Mouse (Mus musculus): ENCODE results near the gene Rbfox1. TPM values are rescaled to one million over a fixed set of nuclear protein-coding genes. Genes with fewer than 3 reads are reported as not detected.

The Rbfox1 gene
- total and polyA plus RNA-seq, 3 experiments, result not detected

GRCm38 (mm10) chr16:7136971-7137370, 1251.8 kb downstream of the Rbfox1 start:
- Histone ChIP-seq H3K4me3 (ENCODE audit: control insufficient read depth in 1 of 2, insufficient read depth in 1 of 2, low read depth in 2 of 2, low read length in 2 of 2) (no peak overlapping the region), H3K27me3 (ENCODE audit: control insufficient read depth in 1 of 2, insufficient read depth in 2 of 2, low read length in 2 of 2) (no peaks in the 10 kb centered on the region), H3K79me2 (ENCODE audit: control insufficient read depth, insufficient read depth, low read length, poor library complexity) (no peaks in the 10 kb centered on the region), H3K36me3 (ENCODE audit: control insufficient read depth in 1 of 2, insufficient read depth in 2 of 2, low read length in 2 of 2) (no peaks in the 10 kb centered on the region), H3K9me3 (replicated peaks; ENCODE audit: insufficient read depth, low read length) (no peaks in the 10 kb centered on the region), H3K27ac (ENCODE audit: control insufficient read depth, low read depth, low read length) (no peak overlapping the region), H3K9ac (ENCODE audit: control insufficient read depth, low read depth, low read length, poor library complexity, severe bottlenecking) (no peak overlapping the region), H3K4me1 (ENCODE audit: control insufficient read depth in 1 of 2, insufficient read depth in 2 of 2, low read length in 2 of 2) (no peaks in the 10 kb centered on the region)
- DNase-seq (ENCODE audit: low read depth, low spot score), result no peak
- TF ChIP-seq CHD1 (IDR thresholded peaks at IDR 0.05; ENCODE audit: low read depth, low read length), result no peak
- TF ChIP-seq POLR2A (IDR thresholded peaks at IDR 0.05; ENCODE audit: control insufficient read depth in 1 of 2, insufficient read depth in 1 of 2, low read depth in 1 of 2, low read length in 2 of 2, poor library complexity in 1 of 2), result no peak
- no peak for TF ChIP-seq SMC3 (IDR thresholded peaks at IDR 0.05; ENCODE audit: low read depth, low read length)

DNA sequence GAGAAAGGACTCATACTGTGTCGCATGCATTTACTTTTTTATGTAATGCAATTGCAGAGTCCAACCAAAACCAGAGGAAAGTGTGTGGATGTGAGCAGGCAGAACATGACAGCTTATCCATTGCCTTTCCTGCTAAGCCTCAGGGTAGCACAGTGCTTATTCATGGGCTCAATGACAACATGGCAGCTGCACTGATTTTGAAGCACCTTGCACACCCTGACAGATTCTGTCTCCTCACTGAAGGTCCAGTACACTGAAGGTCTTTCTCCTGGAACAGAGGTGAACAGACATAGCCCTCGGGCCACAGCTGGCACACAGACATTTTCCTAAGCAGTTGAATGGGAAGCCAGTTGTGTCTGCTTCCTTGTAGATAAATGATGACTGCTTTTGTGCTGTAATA, 1254.3 kb downstream of the Rbfox1 start:
- Histone ChIP-seq H3K4me3 (ENCODE audit: control insufficient read depth in 1 of 2, insufficient read depth in 1 of 2, low read depth in 2 of 2, low read length in 2 of 2) (no peak overlapping the region), H3K79me2 (ENCODE audit: control insufficient read depth, insufficient read depth, low read length, poor library complexity) (no peaks in the 10 kb centered on the region), H3K27ac (ENCODE audit: control insufficient read depth, low read depth, low read length) (no peak overlapping the region), H3K9me3 (replicated peaks; ENCODE audit: insufficient read depth, low read length) (no peaks in the 10 kb centered on the region), H3K27me3 (ENCODE audit: control insufficient read depth in 1 of 2, insufficient read depth in 2 of 2, low read length in 2 of 2) (no peaks in the 10 kb centered on the region), H3K4me1 (ENCODE audit: control insufficient read depth in 1 of 2, insufficient read depth in 2 of 2, low read length in 2 of 2) (no peaks in the 10 kb centered on the region), H3K36me3 (ENCODE audit: control insufficient read depth in 1 of 2, insufficient read depth in 2 of 2, low read length in 2 of 2) (no peaks in the 10 kb centered on the region), H3K9ac (ENCODE audit: control insufficient read depth, low read depth, low read length, poor library complexity, severe bottlenecking) (no peak overlapping the region)
- TF ChIP-seq HCFC1 (IDR thresholded peaks at IDR 0.05; ENCODE audit: low read depth, low read length), result no peak
- no peak for TF ChIP-seq RAD21 (IDR thresholded peaks at IDR 0.05; ENCODE audit: low read depth, low read length)
- TF ChIP-seq MXI1 (IDR thresholded peaks at IDR 0.05; ENCODE audit: low read depth, low read length), result no peak
- no peak for TF ChIP-seq GATA1 (IDR thresholded peaks at IDR 0.05; ENCODE audit: low read depth, low read length)
- DNase-seq (ENCODE audit: low read depth, low spot score), result no peak

GRCm38 (mm10) chr16:7140909-7141308, 1255.8 kb downstream of the Rbfox1 start:
- Histone ChIP-seq H3K9ac (ENCODE audit: control insufficient read depth, low read depth, low read length, poor library complexity, severe bottlenecking) (no peak overlapping the region), H3K36me3 (ENCODE audit: control insufficient read depth in 1 of 2, insufficient read depth in 2 of 2, low read length in 2 of 2) (no peaks in the 10 kb centered on the region), H3K27ac (ENCODE audit: control insufficient read depth, low read depth, low read length) (no peak overlapping the region), H3K4me1 (ENCODE audit: control insufficient read depth in 1 of 2, insufficient read depth in 2 of 2, low read length in 2 of 2) (no peaks in the 10 kb centered on the region), H3K9me3 (replicated peaks; ENCODE audit: insufficient read depth, low read length) (no peaks in the 10 kb centered on the region), H3K79me2 (ENCODE audit: control insufficient read depth, insufficient read depth, low read length, poor library complexity) (no peaks in the 10 kb centered on the region), H3K4me3 (ENCODE audit: control insufficient read depth in 1 of 2, insufficient read depth in 1 of 2, low read depth in 2 of 2, low read length in 2 of 2) (no peak overlapping the region), H3K27me3 (ENCODE audit: control insufficient read depth in 1 of 2, insufficient read depth in 2 of 2, low read length in 2 of 2) (no peaks in the 10 kb centered on the region)
- DNase-seq (ENCODE audit: low read depth, low spot score), result no peak
- TF ChIP-seq ZKSCAN1 (IDR thresholded peaks at IDR 0.05; ENCODE audit: low read depth, low read length) (no peak), MYB (IDR thresholded peaks at IDR 0.05; ENCODE audit: low read depth, low read length) (no peak), MXI1 (IDR thresholded peaks at IDR 0.05; ENCODE audit: low read depth, low read length) (no peak), RAD21 (IDR thresholded peaks at IDR 0.05; ENCODE audit: low read depth, low read length) (no peak), SIN3A (IDR thresholded peaks at IDR 0.05; ENCODE audit: low read length) (no peak), ETS1 (IDR thresholded peaks at IDR 0.05; ENCODE audit: low read depth, low read length) (no peak), ZNF384 (IDR thresholded peaks at IDR 0.05; ENCODE audit: low read depth, low read length) (no peak), JUND (IDR thresholded peaks at IDR 0.05; ENCODE audit: low read depth, low read length) (no peak), POLR2A (IDR thresholded peaks at IDR 0.05; ENCODE audit: control insufficient read depth in 1 of 2, insufficient read depth in 1 of 2, low read depth in 1 of 2, low read length in 2 of 2, poor library complexity in 1 of 2) (no peak), UBTF (IDR thresholded peaks at IDR 0.05; ENCODE audit: borderline replicate concordance, insufficient read depth, low read depth, low read length) (no peak), ELF1 (IDR thresholded peaks at IDR 0.05; ENCODE audit: low read depth, low read length) (no peak), MYC (IDR thresholded peaks at IDR 0.05; ENCODE audit: low read depth, low read length) (no peak)
